23 mouse cellular contexts compared by ENCODE assay signal in the genomic region with DNA sequence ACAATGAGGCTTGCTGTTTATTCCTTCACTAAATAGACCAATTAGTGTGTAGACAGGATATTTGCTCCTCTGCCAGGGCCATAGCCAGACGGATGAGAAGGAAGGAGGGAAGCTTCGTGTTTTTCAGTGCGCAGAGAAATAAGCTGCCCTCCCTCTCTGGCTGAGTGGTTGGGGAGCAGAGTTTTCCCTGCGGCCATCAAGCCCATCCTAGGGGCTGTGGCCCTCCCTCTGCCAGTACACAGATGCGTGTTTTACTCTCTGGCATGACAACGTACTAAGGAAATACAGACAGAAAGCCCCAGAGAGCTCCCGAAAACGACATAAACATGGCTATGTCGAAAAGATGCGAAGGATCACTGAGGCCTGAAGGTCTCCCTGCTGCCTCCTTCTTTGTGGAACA.
"Had no signal": no experiment of that assay in that cellular context is flagged by ENCODE, and none has a peak within 500 bp of the region (broad histone marks: within the 10 kb centered on the region; RNA-seq: fewer than 3 reads in every experiment).

No protein-coding gene starts in this region.

- ATAC-seq: liver, postnatal 0 days; lung, postnatal 0 days; midbrain, embryonic 13.5 days; midbrain, embryonic 16.5 days had no signal

- H3K9ac ChIP-seq: kidney, embryonic 15.5 days; limb, embryonic 12.5 days; limb, embryonic 15.5 days; liver, embryonic 14.5 days; liver, postnatal 0 days; lung, embryonic 14.5 days; midbrain, embryonic 13.5 days; neural tube, embryonic 13.5 days; stomach, embryonic 15.5 days had no signal

- H3K27ac ChIP-seq: kidney, embryonic 15.5 days; limb, embryonic 12.5 days; limb, embryonic 15.5 days; liver, embryonic 14.5 days; macrophage; midbrain, embryonic 10.5 days; midbrain, embryonic 13.5 days; neural tube, embryonic 13.5 days; stomach, embryonic 15.5 days had no signal

- H3K4me2 ChIP-seq: kidney, embryonic 15.5 days; limb, embryonic 12.5 days; limb, embryonic 15.5 days; liver, embryonic 11.5 days; lung, embryonic 14.5 days; midbrain, embryonic 13.5 days; neural tube, embryonic 13.5 days; stomach, embryonic 15.5 days had no signal

- H3K4me1 ChIP-seq: limb, embryonic 12.5 days; limb, embryonic 15.5 days; megakaryocyte, embryonic 14.5 days; midbrain, embryonic 10.5 days; midbrain, embryonic 13.5 days; stomach, embryonic 15.5 days had no signal

- H3K36me3 ChIP-seq: kidney, embryonic 15.5 days; limb, embryonic 12.5 days; limb, embryonic 15.5 days; midbrain, embryonic 10.5 days; midbrain, embryonic 13.5 days; neural tube, embryonic 13.5 days; stomach, embryonic 15.5 days had no signal

- H3K4me3 ChIP-seq: kidney, embryonic 15.5 days; limb, embryonic 12.5 days; limb, embryonic 15.5 days; megakaryocyte, embryonic 14.5 days; midbrain, embryonic 10.5 days; midbrain, embryonic 13.5 days; myocyte; neural tube, embryonic 13.5 days; stomach, embryonic 15.5 days had no signal

- H3K27me3 ChIP-seq: kidney, embryonic 15.5 days; limb, embryonic 15.5 days; megakaryocyte, embryonic 14.5 days; midbrain, embryonic 13.5 days; neural tube, embryonic 13.5 days; stomach, embryonic 15.5 days had no signal

- DNase-seq: kidney, postnatal 10 days; kidney, postnatal 36 days; left cerebral cortex, postnatal 4 days; liver, postnatal 0 days; lung, embryonic 14.5 days; retina, postnatal 1 day; right cerebral cortex, postnatal 25 days; spleen, adult 18-20 months; thymus, postnatal 25 days had no signal

- H3K9me3 ChIP-seq: kidney, embryonic 15.5 days; limb, embryonic 12.5 days; limb, embryonic 15.5 days; megakaryocyte, embryonic 14.5 days; midbrain, embryonic 10.5 days; midbrain, embryonic 13.5 days; neural tube, embryonic 13.5 days; stomach, embryonic 15.5 days had no signal
